Mouse (Mus musculus) lung, adult 2 months (tissue): ENCODE data around the gene Six4. TPM values are rescaled to one million over a fixed set of nuclear protein-coding genes. Genes with fewer than 3 reads are reported as not detected.
"Not testable (repeated sequence)": the region's sequence is repeated elsewhere in the genome, so short reads cannot be mapped to it uniquely, and the experiment has no call there.

Source experiments
- DNase-seq: peaks from one replicate; pipeline ENCODE4 v3.0.0; 2022
- H3K4me1 ChIP-seq: fragments of 200-500 bp; 2 replicates; pipeline ENCODE4 v1.6.1; 2011; ENCODE audit warnings: low read length; ENCODE audit not compliant: control insufficient read depth, insufficient read depth
- H3K4me3 ChIP-seq: fragments of 200-500 bp; replicated peaks from 2 replicates; pipeline ENCODE3; 2011; ENCODE audit warnings: low read depth, mild to moderate bottlenecking, control low read depth, low read length; ENCODE audit errors: extremely low read depth
- CTCF ChIP-seq: fragments of 200-500 bp; IDR thresholded peaks from 2 replicates; pipeline ENCODE4 v1.5.1; 2011; ENCODE audit warnings: mild to moderate bottlenecking, low read length, control low read depth; ENCODE audit not compliant: insufficient read depth
- POLR2A ChIP-seq: fragments of 200-500 bp; IDR thresholded peaks from 2 replicates; pipeline ENCODE4 v1.6.1; 2011; ENCODE audit warnings: low read depth, mild to moderate bottlenecking, control low read depth, low read length, borderline replicate concordance; ENCODE audit errors: extremely low read depth
- WGBS: fragments of 180-500 bp; shearing (Covaris S2); methylation state at CpG from one replicate; pipeline ENCODE4 v1.1.7; 2018; 5-methylcytosine and 5-hydroxymethylcytosine counted together
- polyA plus RNA-seq: library from polyadenylated mRNA; depleted of rRNA; stranded (reverse); fragments of >200 nt; gene quantifications from 2 replicates; pipeline ENCODE4 v1.2.3, GENCODE M21; 2012

Gene Six4
- polyA plus RNA-seq, 1 experiment: 2.6 TPM

DNA sequence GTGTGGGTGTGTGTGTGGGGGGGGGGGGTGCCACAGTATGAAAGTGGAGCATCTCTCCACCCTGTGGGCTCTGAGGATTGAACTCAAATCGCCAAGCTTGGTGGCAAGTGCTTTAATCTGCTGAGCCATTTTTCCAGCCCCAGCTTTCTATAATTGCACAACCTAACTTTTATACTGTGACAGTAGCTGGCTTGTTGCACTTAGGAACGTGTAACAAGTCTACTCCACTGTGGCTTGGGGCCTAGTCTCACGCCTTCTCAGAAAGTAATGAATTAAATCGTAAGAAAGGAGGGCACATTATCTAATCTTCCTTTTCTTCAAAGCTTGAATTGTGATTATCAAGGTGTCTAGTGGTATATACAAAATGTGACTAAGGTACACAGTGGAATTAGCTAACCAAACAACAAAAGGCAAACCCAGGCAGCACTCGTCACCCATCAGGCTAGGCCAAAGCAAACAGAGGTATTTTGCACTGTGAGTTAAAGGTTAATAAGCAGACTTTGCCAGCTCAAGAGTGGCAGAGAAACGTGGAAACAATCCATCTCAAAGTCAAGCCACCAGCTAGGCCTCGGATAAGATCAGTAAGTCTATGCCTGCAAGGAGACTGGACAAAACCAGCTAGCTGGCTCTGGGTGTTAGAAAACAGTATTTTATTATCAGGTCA is 22.5 kb downstream of the Six4 start:
- DNase-seq: no peak
- Histone ChIP-seq H3K4me1 (no peaks in the 10 kb centered on the region; the same call in 1 of the 2 replicates), H3K4me3 (no peak overlapping the region)
- 58% methylated on average over 7 of the region's 7 CpGs for WGBS
- TF ChIP-seq POLR2A (no peak), CTCF (no peak)

- TF ChIP-seq CTCF (no peak), POLR2A (no peak)
- WGBS: 48% methylated on average over 5 of the region's 5 CpGs
- DNase-seq: no peak
- no peak overlapping the region for H3K4me3 ChIP-seq
- H3K4me1 ChIP-seq: no peaks in the 10 kb centered on the region; the same call in 1 of the 2 replicates
Measured at GRCm38 (mm10) chr12:73088911-73089310, 24.3 kb downstream of the Six4 start.

- TF ChIP-seq CTCF (no peak), POLR2A (no peak)
- H3K4me1 ChIP-seq: no peaks in the 10 kb centered on the region; the same call in 1 of the 2 replicates
- DNase-seq: no peak
- 30% methylated on average over 5 of the region's 5 CpGs for WGBS
- no peak overlapping the region for H3K4me3 ChIP-seq
Measured at GRCm38 (mm10) chr12:73088500-73088899, 24.8 kb downstream of the Six4 start.

DNA sequence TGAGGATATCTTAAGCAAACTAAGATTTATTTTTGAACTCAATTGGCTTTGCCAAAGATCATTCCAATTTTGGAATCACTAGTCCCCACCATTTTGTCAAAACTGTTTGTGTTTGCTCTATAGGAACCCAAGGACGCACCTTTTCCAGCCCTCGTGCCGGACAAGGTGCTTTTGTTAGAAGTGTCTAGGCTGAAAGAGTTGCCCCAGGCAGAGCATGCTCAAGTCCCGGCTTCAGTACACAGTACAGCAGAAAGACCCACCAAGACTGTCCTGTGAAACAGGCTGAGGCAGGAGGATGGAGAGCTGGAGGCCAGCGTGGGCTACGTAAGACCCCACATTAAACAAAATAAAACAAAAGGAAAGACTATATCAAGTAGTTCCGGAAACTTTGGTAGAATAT is 26.2 kb downstream of the Six4 start:
- DNase-seq: no peak
- no peak overlapping the region for H3K4me3 ChIP-seq
- TF ChIP-seq CTCF (no peak), POLR2A (no peak)
- WGBS: 87% methylated on average over 7 of the region's 7 CpGs
- no peaks in the 10 kb centered on the region; the same call in 1 of the 2 replicates for H3K4me1 ChIP-seq

- TF ChIP-seq CTCF (no peak), POLR2A (no peak)
- WGBS: 54% methylated on average over 11 of the region's 11 CpGs
Measured at GRCm38 (mm10) chr12:73085739-73086630, 27.3 kb downstream of the Six4 start.

GRCm38 (mm10) chr12:73083773-73084172 is 29.5 kb downstream of the Six4 start:
- no peaks in the 10 kb centered on the region; the same call in 1 of the 2 replicates for H3K4me1 ChIP-seq
- no peak for DNase-seq
- WGBS: 56% methylated on average over 4 of the region's 4 CpGs
- no peak for TF ChIP-seq POLR2A
- TF ChIP-seq CTCF: no peak
- no peak overlapping the region for H3K4me3 ChIP-seq

More at GRCm38 (mm10) chr12:73085739-73086630, 27.3 kb downstream of the Six4 start:
- DNase-seq: no peak
- Histone ChIP-seq H3K4me3 (no peak overlapping the region), H3K4me1 (no peaks in the 10 kb centered on the region; the same call in 1 of the 2 replicates)

DNA sequence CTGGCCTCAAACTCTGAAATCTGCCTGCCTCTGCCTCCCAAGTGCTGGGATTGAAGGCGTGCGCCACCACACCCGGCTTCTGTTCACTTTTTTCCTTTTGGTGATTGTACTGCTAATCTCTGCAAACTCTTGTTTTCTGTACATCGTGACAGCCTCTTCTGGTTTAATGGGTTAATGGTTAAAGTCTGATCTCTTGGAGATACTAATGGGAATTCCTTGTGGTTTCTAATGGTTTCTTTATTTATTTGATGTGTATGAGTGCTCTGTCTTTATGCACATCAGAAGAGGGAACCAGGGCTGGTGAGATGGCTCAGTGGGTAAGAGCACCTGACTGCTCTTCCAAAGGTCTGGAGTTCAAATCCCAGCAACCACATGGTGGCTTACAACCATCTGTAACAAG is 31.4 kb downstream of the Six4 start:
- not testable (repeated sequence) for H3K4me1 ChIP-seq, H3K4me3 ChIP-seq, DNase-seq
- WGBS: 94% methylated on average over 4 of the region's 4 CpGs

DNA sequence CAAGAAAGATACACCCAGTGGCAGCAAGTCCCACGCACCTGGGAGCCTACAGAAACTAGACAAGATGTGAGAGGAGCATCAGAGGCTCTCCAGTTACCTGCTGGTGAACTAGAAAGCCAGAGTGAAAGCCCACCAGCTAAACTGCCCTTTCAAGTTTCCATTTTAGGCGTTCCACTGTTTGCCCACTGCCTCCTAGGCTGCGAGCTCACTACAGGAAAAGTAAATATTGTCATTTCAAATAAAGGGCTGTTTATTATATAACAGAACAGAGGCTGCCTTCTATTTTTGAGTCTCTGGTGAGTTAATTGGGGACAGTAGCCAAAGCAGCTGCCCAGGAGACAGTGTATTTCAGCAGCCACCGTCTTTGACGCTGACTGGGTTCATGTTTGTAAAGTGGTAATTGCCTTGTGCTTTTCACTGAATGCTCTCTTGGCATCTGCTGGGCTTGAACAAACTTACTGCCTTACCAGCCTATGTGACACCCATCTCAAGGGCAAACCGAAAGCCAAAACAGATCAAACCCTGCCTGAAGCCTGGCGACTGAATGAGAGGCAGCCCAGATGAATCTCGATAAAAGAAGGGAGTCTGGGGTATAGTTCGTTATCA is 52.3 kb downstream of the Six4 start:
- no peak for TF ChIP-seq POLR2A
- TF ChIP-seq CTCF: no peak
- WGBS: 41% methylated on average over 9 of the region's 9 CpGs
- no peaks in the 10 kb centered on the region for H3K4me1 ChIP-seq
- no peak overlapping the region for H3K4me3 ChIP-seq
- no peak for DNase-seq

GRCm38 (mm10) chr12:73057492-73057891 is 55.8 kb downstream of the Six4 start:
- Histone ChIP-seq H3K4me1 (no peaks in the 10 kb centered on the region), H3K4me3 (no peak overlapping the region)
- DNase-seq: no peak
- TF ChIP-seq CTCF (no peak), POLR2A (no peak)
- 85% methylated on average over 6 of the region's 6 CpGs for WGBS

DNA sequence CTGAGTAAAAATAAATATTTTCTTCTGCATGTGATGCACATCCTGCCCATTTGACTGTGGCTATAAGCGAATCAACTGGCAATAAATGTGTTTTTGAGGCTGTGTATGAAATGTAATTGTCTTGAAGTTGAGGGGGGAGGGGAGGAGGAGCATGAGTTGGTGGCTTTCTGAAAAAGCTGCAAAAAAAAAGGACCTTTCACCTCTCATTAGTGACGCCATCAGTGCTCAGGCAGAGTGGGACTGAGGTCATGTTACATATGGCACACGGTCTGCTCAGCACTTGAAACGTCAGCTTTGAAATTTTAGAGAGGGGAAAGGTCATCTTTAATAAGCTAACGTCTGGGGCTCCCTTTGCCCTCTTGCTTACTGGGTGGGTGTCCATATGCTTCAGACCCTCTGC is 57.8 kb downstream of the Six4 start:
- H3K4me1 ChIP-seq: no peaks in the 10 kb centered on the region
- TF ChIP-seq CTCF (no peak), POLR2A (no peak)
- no peak overlapping the region for H3K4me3 ChIP-seq
- WGBS: 22% methylated on average over 5 of the region's 5 CpGs
- no peak for DNase-seq
